Mouse (Mus musculus): ENCODE measurements around the gene Defb11. TPM values are rescaled to one million over a fixed set of nuclear protein-coding genes. Genes with fewer than 3 reads are reported as not detected.
"Not testable (repeated sequence)": the region's sequence is repeated elsewhere in the genome, so short reads cannot be mapped to it uniquely, and the experiment has no call there.

The Defb11 gene
- not detected for total RNA-seq (2021)
- long read RNA-seq, experiment 1, result 0 reads
- long read RNA-seq, experiment 2, result 0 reads

- DNase-seq (ENCODE audit: low spot score), result not testable (repeated sequence)
Observed at GRCm38 (mm10) chr8:21906290-21906689, at the start of gene Defb11. TSS of gene Defb11 (minus strand) at chr8:21906412.

GRCm38 (mm10) chr8:21955321-21955720 is 49.1 kb upstream of the Defb11 start:
- DNase-seq (ENCODE audit: low spot score), result peak; percentile 5

- no peak for DNase-seq (ENCODE audit: low spot score)
Observed at GRCm38 (mm10) chr8:21947311-21948017, 41.3 kb upstream of the Defb11 start.

GRCm38 (mm10) chr8:21946462-21946861 is 40.2 kb upstream of the Defb11 start, which contains the start of gene Defb13:
TSS of gene Defb13 (plus strand) at chr8:21946762.
- DNase-seq (ENCODE audit: low spot score), result no peak

DNA sequence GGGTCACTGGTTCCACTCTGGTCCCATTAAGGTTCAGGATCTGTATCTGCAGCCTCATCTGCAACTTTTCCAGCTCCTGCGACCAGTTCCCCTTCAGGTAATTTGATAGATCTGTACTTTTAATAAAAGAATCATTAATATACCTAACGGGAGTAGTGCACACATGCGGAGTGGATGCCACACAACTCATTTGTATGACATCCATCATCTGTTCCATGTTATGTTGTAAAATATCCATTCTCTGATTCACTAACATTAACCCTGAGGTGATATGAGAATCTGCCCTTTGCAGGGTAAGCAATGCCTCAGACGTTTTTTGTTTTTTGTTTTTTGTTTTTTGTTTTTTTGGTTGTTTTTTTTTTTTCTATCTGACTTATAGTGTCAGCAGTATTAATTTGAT is 31.8 kb upstream of the Defb11 start, which contains the start of gene Defb35:
TSS of gene Defb35 (plus strand) at position 301 of the 400 bp plus-strand sequence.
- DNase-seq (ENCODE audit: low spot score), result not testable (repeated sequence)

DNA sequence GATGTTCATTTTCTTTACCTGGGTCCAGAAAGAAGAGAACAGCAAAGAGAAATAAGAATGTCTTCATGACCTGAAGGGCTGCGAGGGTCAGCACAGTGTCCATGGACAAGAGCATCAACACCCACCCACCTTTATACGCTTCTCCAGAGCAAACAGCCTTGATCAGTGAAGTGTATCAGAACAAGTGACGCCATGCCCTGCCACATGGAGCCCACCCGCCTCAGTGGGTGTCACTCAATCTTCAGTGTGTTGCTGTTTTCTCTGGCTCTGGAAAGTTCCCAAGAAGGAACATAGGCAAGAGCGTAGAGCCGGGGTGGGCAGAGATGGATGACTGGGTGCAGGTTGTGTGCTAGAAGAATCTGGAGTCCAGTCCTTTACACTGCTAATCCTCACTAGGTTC is 26.4 kb upstream of the Defb11 start, which contains the start of gene Defb15:
TSS of gene Defb15 (minus strand) at position 101 of the 400 bp plus-strand sequence.
- no peak for DNase-seq (ENCODE audit: low spot score)

GRCm38 (mm10) chr8:21930754-21931153 is 24.5 kb upstream of the Defb11 start:
- DNase-seq (ENCODE audit: low spot score), result not testable (repeated sequence)

DNA sequence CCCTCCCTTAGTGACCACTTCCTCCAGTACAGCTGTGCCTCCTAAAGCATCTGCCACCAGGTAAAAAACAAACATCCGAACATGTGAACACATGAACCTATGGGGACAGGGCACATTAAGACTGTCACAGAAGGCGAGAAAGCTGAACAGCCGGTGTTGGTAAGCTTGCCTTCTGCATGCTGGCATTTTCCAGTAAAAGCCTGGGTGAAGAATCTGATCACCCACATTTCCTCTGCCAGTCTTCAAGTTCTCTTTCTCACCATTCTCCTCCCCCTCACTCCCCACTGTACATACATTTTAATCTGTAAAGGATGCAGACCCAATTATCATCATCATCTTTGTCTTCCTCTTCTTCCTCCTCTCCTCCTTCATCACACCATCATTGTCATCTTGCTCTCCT is 9.4 kb upstream of the Defb11 start:
- DNase-seq (ENCODE audit: low spot score), result no peak

- no peak for DNase-seq (ENCODE audit: low spot score)
Observed at GRCm38 (mm10) chr8:21912554-21912953, 6.3 kb upstream of the Defb11 start.

- no peak for DNase-seq (ENCODE audit: low spot score)
Observed at GRCm38 (mm10) chr8:21911931-21912330, 5.7 kb upstream of the Defb11 start.

DNA sequence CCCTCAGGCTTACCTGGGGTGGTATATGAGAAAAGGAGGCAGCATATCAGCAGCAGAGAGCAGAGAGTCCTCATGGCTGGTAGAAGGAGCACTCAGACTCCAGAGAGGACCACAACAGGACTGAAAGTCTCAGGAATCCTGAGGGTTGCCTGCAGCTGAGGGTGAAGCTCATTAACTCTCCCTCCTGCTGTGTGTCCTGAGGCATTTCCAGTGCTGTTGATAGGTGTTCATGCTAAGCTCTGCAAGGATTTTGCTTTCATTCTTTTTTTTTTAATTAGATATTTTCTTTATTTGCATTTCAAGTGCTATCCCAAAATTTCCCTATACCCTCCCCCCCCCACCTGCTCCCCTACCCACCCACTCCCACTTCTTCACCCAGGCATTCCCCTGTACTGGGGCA is 20.9 kb downstream of the Defb11 start, which contains the start of gene Defb9:
TSS of gene Defb9 (minus strand) at position 101 of the 400 bp plus-strand sequence.
- not testable (repeated sequence) for DNase-seq (ENCODE audit: low spot score)

DNA sequence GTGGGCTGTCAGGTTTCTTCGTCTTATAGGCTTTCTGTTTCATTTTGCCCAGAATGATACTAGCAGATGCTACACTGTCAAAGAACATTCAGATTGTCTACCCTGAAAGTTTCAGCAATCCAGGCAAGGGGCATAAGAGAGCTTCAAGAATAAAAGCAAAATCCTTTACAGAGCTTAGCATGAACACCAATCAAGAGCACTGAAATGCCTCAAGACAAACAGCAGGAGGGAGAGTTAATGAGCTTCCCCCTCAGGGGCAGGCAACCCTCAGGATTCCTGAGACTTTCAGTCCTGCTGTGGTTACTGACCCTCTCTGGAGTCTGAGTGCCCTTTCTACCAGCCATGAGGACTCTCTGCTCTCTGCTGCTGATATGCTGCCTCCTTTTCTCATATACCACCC is 47.6 kb downstream of the Defb11 start, which contains the start of gene Defb10:
TSS of gene Defb10 (plus strand) at position 316 of the 400 bp plus-strand sequence.
- DNase-seq (ENCODE audit: low spot score), result not testable (repeated sequence)

Other genes with a start within 250 kb of the Defb11 start
- gene Defa34, start 240.6 kb downstream of the Defb11 start, total RNA-seq (2021), result not detected
- not detected for gene AY761184, start 202.8 kb downstream of the Defb11 start, total RNA-seq (2021)
- not detected for gene Defa24, start 171.9 kb downstream of the Defb11 start, total RNA-seq (2021)
- gene Defb50, start 82.9 kb downstream of the Defb11 start, total RNA-seq (2021), result not detected
- gene Defb2, start 66.5 kb downstream of the Defb11 start, total RNA-seq (2021), result not detected
- not detected for gene Defb10, start 47.5 kb downstream of the Defb11 start, total RNA-seq (2021)
- gene Defb9, start 21.0 kb downstream of the Defb11 start, total RNA-seq (2021), result not detected
- gene Defb15, start 26.3 kb upstream of the Defb11 start, total RNA-seq (2021), result not detected
- gene Defb35, start 31.9 kb upstream of the Defb11 start, total RNA-seq (2021), result not detected
- gene Defb13, start 40.4 kb upstream of the Defb11 start, total RNA-seq (2021), result not detected
- not detected for gene Fam90a1a, start 52.3 kb upstream of the Defb11 start, total RNA-seq (2021)
- not detected for gene Ccdc70, start 63.4 kb upstream of the Defb11 start, total RNA-seq (2021)
- under 1 TPM in 1 of 2 experiments, not detected in 1; 0.02 TPM for gene Atp7b, start 153.9 kb upstream of the Defb11 start, total RNA-seq (2021)
- gene Alg11, start 154.3 kb upstream of the Defb11 start, total RNA-seq (2021), result 1 to 10 TPM; 6.2 to 7.6 TPM
- 1 to 10 TPM in 1 of 2 experiments, under 1 TPM in 1; 0.46 to 1.2 TPM for gene Nek5, start 218.6 kb upstream of the Defb11 start, total RNA-seq (2021)

Measured in gastrocnemius, adult 18-20 months (tissue).